Mouse (Mus musculus): ENCODE results near the gene Cldn19. TPM values are rescaled to one million over a fixed set of nuclear protein-coding genes. Genes with fewer than 3 reads are reported as not detected.

Gene Cldn19
- polyA plus RNA-seq, 1 experiment from 2014 or later: 0.05 TPM

GRCm38 (mm10) chr4:119239181-119239682 lies 16.0 kb upstream of the Cldn19 start:
- Histone ChIP-seq H3K36me3 (peaks cover 52% of the 10 kb centered on the region), H3K4me2 (replicated peaks) (0 out of 2 replicates have a peak overlapping the region, but pooled peaks have one; percentile 12), H3K9ac (no peak overlapping the region)

GRCm38 (mm10) chr4:119241664-119242063 lies 13.6 kb upstream of the Cldn19 start:
- Histone ChIP-seq H3K4me1 (peaks cover 18% of the 10 kb centered on the region), H3K36me3 (peaks cover 64% of the 10 kb centered on the region), H3K9me3 (replicated peaks) (no peaks in the 10 kb centered on the region), H3K27me3 (no peaks in the 10 kb centered on the region), H3K4me2 (replicated peaks) (no peak overlapping the region), H3K27ac (replicated peaks) (no peak overlapping the region), H3K9ac (no peak overlapping the region), H3K4me3 (replicated peaks) (no peak overlapping the region)
- ATAC-seq (ENCODE audit: insufficient number of reproducible peaks, low FRiP score, low TSS enrichment, low read depth): no peak
- 95% methylated on average over 14 of the region's 14 CpGs for WGBS

More at GRCm38 (mm10) chr4:119239181-119239682, 16.0 kb upstream of the Cldn19 start:
- ATAC-seq (ENCODE audit: insufficient number of reproducible peaks, low FRiP score, low TSS enrichment, low read depth): peak; percentile 63
- 32% methylated on average over 12 of the region's 12 CpGs for WGBS
- H3K27ac ChIP-seq (replicated peaks): peak overlapping the region; percentile 71
- H3K4me1 ChIP-seq: peaks cover 16% of the 10 kb centered on the region
- H3K27me3 ChIP-seq: no peaks in the 10 kb centered on the region
- no peaks in the 10 kb centered on the region for H3K9me3 ChIP-seq (replicated peaks)
- no peak overlapping the region for H3K4me3 ChIP-seq (replicated peaks)

- H3K36me3 ChIP-seq: peaks cover 63% of the 10 kb centered on the region
- WGBS: 89% methylated on average over 12 of the region's 12 CpGs
These were observed 12.6 kb upstream of the Cldn19 start for GRCm38 (mm10) chr4:119242571-119242970.

GRCm38 (mm10) chr4:119244468-119245240 lies 10.6 kb upstream of the Cldn19 start:
- Histone ChIP-seq H3K36me3 (peaks cover 71% of the 10 kb centered on the region), H3K9ac (no peak overlapping the region), H3K27ac (replicated peaks) (no peak overlapping the region), H3K27me3 (no peaks in the 10 kb centered on the region), H3K4me3 (replicated peaks) (no peak overlapping the region), H3K4me1 (peaks cover 15% of the 10 kb centered on the region), H3K4me2 (replicated peaks) (no peak overlapping the region), H3K9me3 (replicated peaks) (no peaks in the 10 kb centered on the region)
- no peak for ATAC-seq (ENCODE audit: insufficient number of reproducible peaks, low FRiP score, low TSS enrichment, low read depth)
- 77% methylated on average over 22 of the region's 22 CpGs for WGBS

More at GRCm38 (mm10) chr4:119242571-119242970, 12.6 kb upstream of the Cldn19 start:
- Histone ChIP-seq H3K9me3 (replicated peaks) (no peaks in the 10 kb centered on the region), H3K4me1 (peaks cover 19% of the 10 kb centered on the region), H3K4me2 (replicated peaks) (no peak overlapping the region), H3K27me3 (no peaks in the 10 kb centered on the region), H3K4me3 (replicated peaks) (no peak overlapping the region), H3K9ac (no peak overlapping the region), H3K27ac (replicated peaks) (no peak overlapping the region)
- ATAC-seq (ENCODE audit: insufficient number of reproducible peaks, low FRiP score, low TSS enrichment, low read depth): no peak

DNA sequence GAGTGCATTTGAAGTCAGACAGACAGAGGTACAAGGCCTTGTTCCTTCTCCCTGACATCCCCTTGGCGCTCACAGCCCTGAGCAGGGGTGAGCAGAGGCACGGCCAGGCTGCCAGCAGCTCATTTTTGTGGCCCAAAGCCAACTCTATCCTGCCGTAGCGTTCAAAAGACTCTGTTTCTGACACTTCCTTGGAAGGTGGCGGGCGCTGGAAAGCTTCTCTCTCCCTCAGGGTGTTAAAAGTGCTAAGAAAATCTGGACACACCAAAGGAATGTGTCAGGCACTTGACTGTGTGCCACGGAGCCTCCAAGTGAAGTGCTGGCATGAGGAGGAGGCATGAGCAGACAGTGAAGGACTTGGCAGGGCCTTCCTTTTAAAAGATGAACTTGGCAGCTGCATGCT lies 9.7 kb upstream of the Cldn19 start:
- Histone ChIP-seq H3K36me3 (peaks cover 71% of the 10 kb centered on the region), H3K27ac (replicated peaks) (no peak overlapping the region), H3K4me1 (peaks cover 14% of the 10 kb centered on the region), H3K4me2 (replicated peaks) (no peak overlapping the region), H3K9me3 (replicated peaks) (no peaks in the 10 kb centered on the region), H3K9ac (no peak overlapping the region), H3K4me3 (replicated peaks) (no peak overlapping the region), H3K27me3 (no peaks in the 10 kb centered on the region)
- no peak for ATAC-seq (ENCODE audit: insufficient number of reproducible peaks, low FRiP score, low TSS enrichment, low read depth)
- 60% methylated on average over 7 of the region's 7 CpGs for WGBS

GRCm38 (mm10) chr4:119245961-119246360 lies 9.3 kb upstream of the Cldn19 start:
- Histone ChIP-seq H3K27ac (replicated peaks) (no peak overlapping the region), H3K36me3 (peaks cover 67% of the 10 kb centered on the region), H3K4me2 (replicated peaks) (no peak overlapping the region), H3K9ac (no peak overlapping the region), H3K4me1 (peaks cover 14% of the 10 kb centered on the region), H3K27me3 (no peaks in the 10 kb centered on the region), H3K9me3 (replicated peaks) (no peaks in the 10 kb centered on the region), H3K4me3 (replicated peaks) (no peak overlapping the region)
- ATAC-seq (ENCODE audit: insufficient number of reproducible peaks, low FRiP score, low TSS enrichment, low read depth): no peak
- 91% methylated on average over 9 of the region's 9 CpGs for WGBS

- 72% methylated on average over 14 of the region's 14 CpGs for WGBS
- no peak for ATAC-seq (ENCODE audit: insufficient number of reproducible peaks, low FRiP score, low TSS enrichment, low read depth)
- H3K36me3 ChIP-seq: peaks cover 59% of the 10 kb centered on the region
- H3K4me3 ChIP-seq (replicated peaks): no peak overlapping the region
- H3K9me3 ChIP-seq (replicated peaks): no peaks in the 10 kb centered on the region
- H3K27ac ChIP-seq (replicated peaks): no peak overlapping the region
- H3K4me1 ChIP-seq: peaks cover 14% of the 10 kb centered on the region
- no peak overlapping the region for H3K4me2 ChIP-seq (replicated peaks)
- no peak overlapping the region for H3K9ac ChIP-seq
- H3K27me3 ChIP-seq: no peaks in the 10 kb centered on the region
These were observed 8.5 kb upstream of the Cldn19 start for GRCm38 (mm10) chr4:119246688-119247225.

DNA sequence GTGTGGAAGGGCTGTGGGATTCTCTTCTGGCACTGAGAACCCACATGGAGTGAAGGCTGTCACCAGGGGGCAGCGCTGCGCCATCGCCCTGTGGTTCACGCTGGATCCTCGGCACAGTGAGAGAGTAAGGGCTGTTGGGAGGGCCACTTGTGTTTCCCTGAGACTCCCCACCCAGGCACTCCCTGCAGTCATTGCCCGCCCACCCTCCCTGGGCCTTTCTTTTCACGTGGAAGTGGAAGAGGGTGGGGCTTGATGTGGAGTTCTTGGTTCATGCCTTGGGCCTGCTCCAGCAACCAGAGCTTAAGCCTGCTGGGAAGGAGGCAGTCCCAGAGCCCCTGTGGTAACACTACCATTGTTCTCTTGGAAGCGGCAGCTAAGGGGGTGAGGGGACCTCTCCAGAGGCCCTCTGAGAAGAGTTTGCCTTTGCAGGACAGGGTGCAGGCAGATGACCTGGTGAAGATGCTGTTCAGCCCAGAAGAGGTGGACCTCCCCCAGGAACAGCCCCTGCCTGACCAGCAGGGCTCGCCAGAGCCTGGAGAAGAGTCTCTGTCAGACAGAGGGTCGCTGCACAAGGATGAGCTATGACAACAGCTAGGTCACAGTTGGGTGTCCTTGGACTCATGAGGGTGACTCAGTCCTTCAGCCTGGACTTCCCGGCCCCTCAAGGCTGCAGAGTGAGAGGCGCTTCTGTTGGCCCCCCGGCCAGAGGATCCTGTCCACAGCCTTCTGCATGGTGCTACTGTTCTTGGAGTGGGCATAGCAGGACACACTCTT lies 7.6 kb upstream of the Cldn19 start:
- H3K4me2 ChIP-seq (replicated peaks): no peak overlapping the region
- H3K4me3 ChIP-seq (replicated peaks): no peak overlapping the region
- no peak overlapping the region for H3K9ac ChIP-seq
- ATAC-seq (ENCODE audit: insufficient number of reproducible peaks, low FRiP score, low TSS enrichment, low read depth): peak; percentile 63
- H3K36me3 ChIP-seq: peaks cover 50% of the 10 kb centered on the region
- 35% methylated on average over 13 of the region's 13 CpGs for WGBS
- no peaks in the 10 kb centered on the region for H3K9me3 ChIP-seq (replicated peaks)
- peak overlapping the region; percentile 8; the same call in 1 of the 2 replicates for H3K27ac ChIP-seq (replicated peaks)
- no peaks in the 10 kb centered on the region for H3K27me3 ChIP-seq
- H3K4me1 ChIP-seq: peaks cover 14% of the 10 kb centered on the region

- H3K27ac ChIP-seq (replicated peaks): no peak overlapping the region
- no peak for ATAC-seq (ENCODE audit: insufficient number of reproducible peaks, low FRiP score, low TSS enrichment, low read depth)
- 70% methylated on average over 11 of the region's 11 CpGs for WGBS
- H3K9ac ChIP-seq: no peak overlapping the region
- H3K4me1 ChIP-seq: peaks cover 17% of the 10 kb centered on the region
- peaks cover 47% of the 10 kb centered on the region for H3K36me3 ChIP-seq
- no peak overlapping the region for H3K4me3 ChIP-seq (replicated peaks)
- H3K4me2 ChIP-seq (replicated peaks): no peak overlapping the region
- no peaks in the 10 kb centered on the region for H3K27me3 ChIP-seq
- no peaks in the 10 kb centered on the region for H3K9me3 ChIP-seq (replicated peaks)
These were observed 6.7 kb upstream of the Cldn19 start for GRCm38 (mm10) chr4:119248407-119248965.

- no peak for ATAC-seq (ENCODE audit: insufficient number of reproducible peaks, low FRiP score, low TSS enrichment, low read depth)
- no peak overlapping the region for H3K4me3 ChIP-seq (replicated peaks)
- H3K4me2 ChIP-seq (replicated peaks): no peak overlapping the region
- H3K4me1 ChIP-seq: peaks cover 27% of the 10 kb centered on the region
- no peaks in the 10 kb centered on the region for H3K27me3 ChIP-seq
- H3K36me3 ChIP-seq: peaks cover 14% of the 10 kb centered on the region; the same call in 1 of the 2 replicates
- WGBS: 57% methylated on average over 7 of the region's 7 CpGs
- H3K27ac ChIP-seq (replicated peaks): no peak overlapping the region
- no peaks in the 10 kb centered on the region for H3K9me3 ChIP-seq (replicated peaks)
- H3K9ac ChIP-seq: no peak overlapping the region
These were observed 3.0 kb upstream of the Cldn19 start for GRCm38 (mm10) chr4:119252025-119252808.
